Mouse (Mus musculus) A20 (cell line): ENCODE data around the gene C9.

ENCODE experiments used
- DNase-seq: peaks from one replicate; pipeline ENCODE4 v3.0.0-alpha.2; 2011; ENCODE audit warnings: low read depth, low spot score

The C9 gene

GRCm38 (mm10) chr15:6469384-6469783 is 24.3 kb downstream of the C9 start:
- DNase-seq, result no peak

- DNase-seq, result no peak
Observed at GRCm38 (mm10) chr15:6483561-6483960, 38.4 kb downstream of the C9 start.

DNA sequence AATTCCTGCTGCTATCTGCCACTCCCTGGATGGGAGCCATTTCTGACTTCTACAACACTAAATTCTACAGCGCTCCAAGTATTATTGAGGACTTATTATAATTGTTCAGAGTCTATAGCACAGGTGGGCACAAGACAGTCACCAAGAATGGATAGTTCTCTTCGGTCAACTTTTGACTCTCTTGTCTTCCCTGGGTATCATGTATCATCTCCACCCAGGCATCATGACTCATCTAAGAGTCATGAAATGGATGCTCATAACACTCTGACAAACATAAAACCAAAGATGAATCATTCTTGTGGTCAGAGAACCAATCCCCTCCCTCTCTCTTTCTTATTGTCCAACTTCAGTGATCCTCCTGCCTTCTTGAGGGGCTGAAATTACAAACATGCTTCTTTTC is 47.3 kb downstream of the C9 start:
- no peak for DNase-seq

GRCm38 (mm10) chr15:6498396-6499070 is 53.4 kb downstream of the C9 start:
- no peak for DNase-seq

GRCm38 (mm10) chr15:6500787-6501186 is 55.7 kb downstream of the C9 start:
- no peak for DNase-seq

DNA sequence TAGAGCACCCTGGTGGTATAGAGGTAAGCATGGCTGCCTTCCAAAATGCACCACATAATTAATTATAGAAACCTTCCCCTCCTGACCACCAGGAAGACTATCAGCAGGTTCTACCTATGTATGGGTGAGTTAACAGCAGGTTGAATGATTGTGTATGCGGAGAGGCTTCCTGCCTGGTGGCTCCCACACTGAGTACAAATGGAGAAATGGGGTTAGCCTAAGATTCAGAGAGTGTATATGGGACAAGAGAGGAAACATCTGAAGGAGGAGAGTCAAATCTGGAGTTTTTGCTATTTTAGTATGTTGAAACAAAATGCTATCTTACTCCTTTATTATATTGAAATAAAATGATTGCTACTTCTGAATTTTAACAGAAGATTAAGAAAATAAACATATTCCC is 72.4 kb downstream of the C9 start:
- DNase-seq, result no peak

GRCm38 (mm10) chr15:6519417-6520255 is 74.5 kb downstream of the C9 start:
- no peak for DNase-seq

GRCm38 (mm10) chr15:6520505-6521155 is 75.5 kb downstream of the C9 start:
- no peak for DNase-seq

GRCm38 (mm10) chr15:6522653-6523167 is 77.6 kb downstream of the C9 start, which contains the start of gene Fyb:
Gene Fyb, plus strand, starts transcription at chr15:6522853.
- no peak for DNase-seq

DNA sequence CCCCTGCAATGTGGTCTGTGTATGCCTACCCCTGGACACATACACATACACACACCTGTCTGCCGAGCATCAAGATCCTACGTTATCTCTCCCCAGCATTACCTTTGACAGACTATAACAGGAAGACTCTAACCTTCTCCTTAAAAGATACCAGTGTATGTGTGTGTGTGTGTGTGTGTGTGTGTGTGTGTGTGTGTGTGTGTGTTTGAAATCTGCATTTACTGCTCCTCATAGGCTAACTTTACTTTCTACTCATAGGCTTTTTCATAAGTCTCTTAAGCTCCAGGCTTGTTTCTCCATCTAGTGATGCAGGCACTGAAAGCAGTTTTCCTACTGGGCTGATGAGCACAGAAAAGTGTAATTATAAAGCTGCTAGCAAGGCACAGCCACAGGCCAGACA is 79.7 kb downstream of the C9 start:
- DNase-seq, result no peak

DNA sequence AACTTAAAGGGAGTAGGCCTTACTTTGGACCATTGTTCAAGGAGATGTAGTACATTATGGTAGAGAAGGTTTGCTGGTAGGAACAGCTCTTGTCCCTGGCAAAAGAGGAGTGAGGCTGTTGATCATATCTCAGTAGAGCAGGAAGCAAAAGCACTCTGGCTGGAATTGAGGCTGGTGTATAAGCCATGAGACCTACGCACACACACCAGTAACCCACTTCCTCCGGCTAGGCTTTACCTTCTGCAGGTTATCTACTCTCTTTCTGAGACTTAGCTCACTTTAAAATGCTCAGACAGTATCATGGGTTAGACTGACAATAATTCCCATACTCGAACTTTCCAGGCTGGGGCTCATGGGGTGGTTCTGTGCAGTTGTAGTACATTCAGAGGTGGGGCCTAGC is 80.3 kb downstream of the C9 start:
- DNase-seq, result no peak

- DNase-seq, result no peak
Observed at GRCm38 (mm10) chr15:6533858-6534343, 88.8 kb downstream of the C9 start.

DNA sequence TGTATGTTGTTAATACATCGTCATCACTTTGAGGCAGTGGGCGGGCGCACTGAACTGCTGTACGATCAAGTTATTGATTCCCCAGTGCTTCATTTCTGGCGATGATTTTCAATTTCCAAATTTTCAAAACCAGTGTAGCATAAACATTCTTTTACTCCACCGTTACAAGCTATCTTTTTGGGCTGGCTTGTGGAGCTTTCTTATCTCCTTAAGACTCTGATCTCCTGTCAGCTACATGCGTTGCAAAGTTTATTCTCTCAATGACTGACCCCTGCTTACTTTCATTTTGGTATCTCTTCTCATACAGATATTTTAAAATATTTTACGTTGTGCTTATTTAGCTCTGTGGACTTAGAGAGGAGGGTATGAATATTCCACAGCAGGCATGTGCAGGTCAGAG is 89.5 kb downstream of the C9 start:
- DNase-seq, result no peak

DNA sequence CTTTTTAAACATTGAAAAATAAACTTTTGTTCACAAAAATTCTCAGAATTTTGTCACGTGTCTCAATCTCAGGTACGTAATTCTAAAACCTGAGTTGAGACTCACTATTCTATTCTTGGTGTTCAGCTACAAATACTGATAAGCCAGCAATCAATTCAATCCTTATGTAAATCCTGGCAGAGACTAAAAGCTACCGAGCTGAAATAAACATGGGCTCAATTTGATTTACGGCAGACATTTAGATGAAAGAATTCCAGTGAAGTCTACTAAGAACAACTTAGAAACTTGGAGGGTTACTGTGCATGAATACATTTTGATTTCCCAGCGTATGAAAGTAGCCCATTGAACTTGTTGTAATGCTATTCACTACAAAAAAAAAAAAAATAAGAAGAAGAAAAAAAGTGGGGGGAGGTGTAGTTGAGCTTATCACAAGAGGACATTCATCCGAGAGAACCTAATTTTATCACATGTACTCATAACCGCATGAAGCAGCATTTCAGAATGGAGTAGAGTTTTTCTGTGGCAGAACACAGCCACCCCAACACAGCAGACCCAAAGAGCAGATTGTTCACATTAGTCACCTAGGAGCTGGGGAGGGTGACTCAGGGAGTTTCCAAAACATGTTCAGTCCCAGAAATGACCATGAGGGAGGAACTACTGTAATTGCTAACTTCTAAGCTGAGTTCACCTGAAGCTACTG is 94.7 kb downstream of the C9 start:
- no peak for DNase-seq
